Mouse (Mus musculus): ENCODE measurements around the gene Garem2. TPM values are rescaled to one million over a fixed set of nuclear protein-coding genes. Genes with fewer than 3 reads are reported as not detected.

The Garem2 gene
- total and polyA plus RNA-seq, 3 experiments = 0.21 TPM; not detected in 2

DNA sequence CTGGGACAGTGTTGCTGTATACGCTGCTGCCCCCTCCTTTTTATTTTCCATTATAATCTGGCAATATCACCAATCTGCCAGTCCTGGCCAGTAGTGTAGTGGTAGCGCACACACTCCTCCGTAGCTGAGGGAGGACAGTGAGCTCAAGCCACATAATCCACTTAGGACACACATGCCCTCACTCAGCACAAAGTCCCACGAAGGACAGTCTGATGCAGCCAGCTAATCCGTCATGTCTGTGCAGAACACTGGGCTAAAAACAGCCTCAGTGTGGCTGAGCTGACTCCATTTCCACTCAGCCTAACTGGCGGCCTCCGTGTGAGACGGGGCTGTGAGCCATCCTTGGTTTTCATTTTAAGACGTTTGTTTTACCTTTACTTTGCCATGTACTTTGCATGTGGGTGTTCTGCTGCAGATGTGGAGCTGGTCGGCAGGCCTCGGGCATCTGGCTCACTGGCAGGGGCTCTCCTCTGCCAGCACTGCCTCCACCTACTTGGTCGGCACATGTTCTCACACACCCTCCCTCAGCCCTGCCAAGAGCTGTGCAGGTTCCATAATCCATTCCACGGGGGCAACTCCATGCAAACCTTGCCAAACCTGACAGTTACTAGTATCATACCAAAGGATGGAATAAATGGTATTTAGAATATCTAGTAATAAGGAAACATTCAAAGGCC, 23.1 kb downstream of the Garem2 start:
- dilution Hi-C loops (cut with MboI; ENCODE audit: extremely low pct_ligation_motif_present, extremely low pct_unique_long_range_greater_than_20kb, low sequenced_read_pairs) = no loop called here
- Histone ChIP-seq H3K4me1 (ENCODE audit: control insufficient read depth in 1 of 2, insufficient read depth in 2 of 2) (no peaks in the 10 kb centered on the region), H3K9me3 (replicated peaks; ENCODE audit: low read length) (no peaks in the 10 kb centered on the region), H3K4me2 (ENCODE audit: insufficient read depth, low read depth, poor library complexity, severe bottlenecking) (no peak overlapping the region), H3K9ac (ENCODE audit: insufficient read depth, low read depth) (no peak overlapping the region), H3K79me2 (replicated peaks; ENCODE audit: control insufficient read depth, extremely low read depth, insufficient read depth, poor library complexity, severe bottlenecking) (no peaks in the 10 kb centered on the region), H3K36me3 (replicated peaks in 1 of 2; ENCODE audit: control insufficient read depth in 1 of 2, insufficient read depth in 1 of 2, low read length in 1 of 2) (peaks cover 65 to 92% of the 10 kb centered on the region in 2 experiments), H3K27ac (ENCODE audit: insufficient read depth, low read depth) (no peak overlapping the region), H3K4me3 (replicated peaks in 1 of 3; ENCODE audit: low read depth in 2 of 3, low read length in 2 of 3, poor library complexity in 1 of 3) (no peak overlapping the region), H3K27me3 (replicated peaks) (no peaks in the 10 kb centered on the region)
- TF ChIP-seq CHD2 (IDR thresholded peaks at IDR 0.05; ENCODE audit: low read length) = no peak
- no peak for TF ChIP-seq ZC3H11A (IDR thresholded peaks at IDR 0.05; ENCODE audit: low read depth, low read length)
- TF ChIP-seq RAD21 (IDR thresholded peaks at IDR 0.05; ENCODE audit: low read depth, low read length) = no peak
- TF ChIP-seq ETS1 (conservative IDR thresholded peaks at IDR 0.05; ENCODE audit: low read depth, low read length) = no peak
- TF ChIP-seq JUND (conservative IDR thresholded peaks at IDR 0.05; ENCODE audit: low read depth, low read length) = no peak
- no peak for TF ChIP-seq HCFC1 (IDR thresholded peaks at IDR 0.05; ENCODE audit: low read depth, low read length)
- no peak for TF ChIP-seq MAFK (IDR thresholded peaks at IDR 0.05; ENCODE audit: insufficient replicate concordance, low read length)
- no peak for TF ChIP-seq SIN3A (IDR thresholded peaks at IDR 0.05; ENCODE audit: low read length)
- no peak for TF ChIP-seq BHLHE40 (IDR thresholded peaks at IDR 0.05; ENCODE audit: low read depth, low read length)
- no peak for TF ChIP-seq SMC3 (IDR thresholded peaks at IDR 0.05; ENCODE audit: low read depth, low read length)
- no peak for TF ChIP-seq NELFE (IDR thresholded peaks at IDR 0.05; ENCODE audit: low read depth, low read length)
- TF ChIP-seq PAX5 (IDR thresholded peaks at IDR 0.05; ENCODE audit: low read length) = no peak
- TF ChIP-seq RCOR1 (conservative IDR thresholded peaks at IDR 0.05; ENCODE audit: low read depth, low read length) = no peak
- no peak for TF ChIP-seq ELF1 (IDR thresholded peaks at IDR 0.05; ENCODE audit: low read depth, low read length)
- TF ChIP-seq ZKSCAN1 (IDR thresholded peaks at IDR 0.05; ENCODE audit: borderline replicate concordance, low read depth, low read length) = no peak
- TF ChIP-seq ZNF384 (IDR thresholded peaks at IDR 0.05; ENCODE audit: low read depth, low read length) = no peak
- no peak for TF ChIP-seq CHD1 (IDR thresholded peaks at IDR 0.05; ENCODE audit: low read depth, low read length)
- TF ChIP-seq MYC (IDR thresholded peaks at IDR 0.05; ENCODE audit: low read depth, low read length) = no peak
- no peak for TF ChIP-seq KAT2A (IDR thresholded peaks at IDR 0.05; ENCODE audit: insufficient replicate concordance, low read length)
- no peak for TF ChIP-seq USF2 (conservative IDR thresholded peaks at IDR 0.05; ENCODE audit: low read depth, low read length)
- no peak for DNase-seq (ENCODE audit: extremely low read depth)
- in situ Hi-C loops (cut with MboI; ENCODE audit: low pct_ligation_motif_present, low pct_unique_long_range_greater_than_20kb, low sequenced_read_pairs) = no loop called here

- H3K27ac ChIP-seq (ENCODE audit: insufficient read depth, low read depth) = no peak overlapping the region
- H3K79me2 ChIP-seq (replicated peaks; ENCODE audit: control insufficient read depth, extremely low read depth, insufficient read depth, poor library complexity, severe bottlenecking) = no peaks in the 10 kb centered on the region
- H3K27me3 ChIP-seq (replicated peaks) = no peaks in the 10 kb centered on the region
- H3K4me2 ChIP-seq (ENCODE audit: insufficient read depth, low read depth, poor library complexity, severe bottlenecking) = no peak overlapping the region
- DNase-seq (ENCODE audit: extremely low read depth) = no peak
- no peaks in the 10 kb centered on the region for H3K4me1 ChIP-seq (ENCODE audit: control insufficient read depth in 1 of 2, insufficient read depth in 2 of 2)
- peaks cover 60 to 91% of the 10 kb centered on the region in 2 experiments for H3K36me3 ChIP-seq (replicated peaks in 1 of 2; ENCODE audit: control insufficient read depth in 1 of 2, insufficient read depth in 1 of 2, low read length in 1 of 2)
- no peak overlapping the region for H3K9ac ChIP-seq (ENCODE audit: insufficient read depth, low read depth)
- in situ Hi-C loops (cut with MboI; ENCODE audit: low pct_ligation_motif_present, low pct_unique_long_range_greater_than_20kb, low sequenced_read_pairs) (no loop called here), dilution Hi-C loops (cut with MboI; ENCODE audit: extremely low pct_ligation_motif_present, extremely low pct_unique_long_range_greater_than_20kb, low sequenced_read_pairs) (no loop called here)
- H3K9me3 ChIP-seq (replicated peaks; ENCODE audit: low read length) = no peaks in the 10 kb centered on the region
- no peak for TF ChIP-seq SIN3A (IDR thresholded peaks at IDR 0.05; ENCODE audit: low read length)
- no peak for TF ChIP-seq HCFC1 (IDR thresholded peaks at IDR 0.05; ENCODE audit: low read depth, low read length)
- no peak for TF ChIP-seq BHLHE40 (IDR thresholded peaks at IDR 0.05; ENCODE audit: low read depth, low read length)
- no peak for TF ChIP-seq USF2 (conservative IDR thresholded peaks at IDR 0.05; ENCODE audit: low read depth, low read length)
- no peak for TF ChIP-seq ZKSCAN1 (IDR thresholded peaks at IDR 0.05; ENCODE audit: borderline replicate concordance, low read depth, low read length)
- TF ChIP-seq USF1 (IDR thresholded peaks at IDR 0.05; ENCODE audit: low read depth, low read length) = no peak
- TF ChIP-seq EP300 (IDR thresholded peaks at IDR 0.05; ENCODE audit: low read length) = no peak
- no peak overlapping the region for H3K4me3 ChIP-seq (replicated peaks in 1 of 3; ENCODE audit: low read depth in 2 of 3, low read length in 2 of 3, poor library complexity in 1 of 3)
Measured at GRCm38 (mm10) chr5:30128680-30129079, 23.7 kb downstream of the Garem2 start.
